Mouse (Mus musculus) lung, adult 2 months (tissue): ENCODE data around the gene Rnf41.

ENCODE experiments used
- CTCF ChIP-seq: fragments of 200-500 bp; IDR thresholded peaks from 2 replicates; pipeline ENCODE4 v1.5.1; 2011; ENCODE audit warnings: mild to moderate bottlenecking, low read length, control low read depth; ENCODE audit not compliant: insufficient read depth
- POLR2A ChIP-seq: fragments of 200-500 bp; IDR thresholded peaks from 2 replicates; pipeline ENCODE4 v1.6.1; 2011; ENCODE audit warnings: low read depth, mild to moderate bottlenecking, control low read depth, low read length, borderline replicate concordance; ENCODE audit errors: extremely low read depth

GRCm38 (mm10) chr10:128377222-128377939, 34.1 kb upstream of the Rnf41 start:
- TF ChIP-seq CTCF (no peak), POLR2A (no peak)
